Mouse (Mus musculus) spleen, adult 2 months (tissue): Measurements from ENCODE around the gene Dusp12. TPM values are rescaled to one million over a fixed set of nuclear protein-coding genes. Genes with fewer than 3 reads are reported as not detected.

Experiments
- DNase-seq, 2 experiments: peaks; one replicate each; pipeline versions ENCODE4 v3.0.0 to v3.0.0-alpha.2; 2012 to 2021; ENCODE audit warnings: low spot score in 2 of 2, low read depth in 1 of 2
- H3K27ac ChIP-seq: fragments of 200-500 bp; 2 replicates; pipeline ENCODE4 v1.5.1; 2012; ENCODE audit warnings: low read length, inconsistent platforms; ENCODE audit not compliant: insufficient read depth
- H3K27me3 ChIP-seq: fragments of 200-500 bp; 2 replicates; pipeline ENCODE4 v1.6.1; 2012; ENCODE audit warnings: mild to moderate bottlenecking, moderate library complexity, low read length, inconsistent platforms; ENCODE audit not compliant: control insufficient read depth, insufficient read depth
- H3K36me3 ChIP-seq: fragments of 200-500 bp; 2 replicates; pipeline ENCODE4 v1.6.1; 2012; ENCODE audit warnings: mild to moderate bottlenecking, low read length, inconsistent platforms; ENCODE audit not compliant: control insufficient read depth, insufficient read depth
- H3K4me1 ChIP-seq: fragments of 200-500 bp; 2 replicates; pipeline ENCODE4 v1.6.1; 2011; ENCODE audit warnings: inconsistent platforms; ENCODE audit not compliant: control insufficient read depth, insufficient read depth, insufficient read length
- H3K4me3 ChIP-seq: fragments of 200-500 bp; 2 replicates; pipeline ENCODE4 v1.5.1; 2011; ENCODE audit warnings: mild to moderate bottlenecking, inconsistent platforms; ENCODE audit not compliant: insufficient read depth, insufficient read length; ENCODE audit errors: extremely low read depth
- CTCF ChIP-seq: fragments of 200-500 bp; IDR thresholded peaks from 2 replicates; pipeline ENCODE4 v1.5.1; 2011; ENCODE audit warnings: mild to moderate bottlenecking, inconsistent platforms; ENCODE audit not compliant: insufficient read depth, insufficient read length, insufficient replicate concordance; ENCODE audit errors: extremely low read depth
- POLR2A ChIP-seq: fragments of 200-500 bp; IDR thresholded peaks from 2 replicates; pipeline ENCODE4 v1.6.1; 2011; ENCODE audit warnings: low read depth, low read length, inconsistent platforms
- WGBS: fragments of 180-500 bp; shearing (Covaris S2); methylation state at CpG from one replicate; pipeline ENCODE4 v1.1.7; 2018; 5-methylcytosine and 5-hydroxymethylcytosine counted together
- polyA plus RNA-seq: library from polyadenylated mRNA; depleted of rRNA; stranded (reverse); fragments of >200 nt; gene quantifications from 2 replicates; pipeline ENCODE4 v1.2.3, GENCODE M21; 2012; rRNA removed

The Dusp12 gene
- 11.0 and 15.0 TPM in 2 replicates for polyA plus RNA-seq

DNA sequence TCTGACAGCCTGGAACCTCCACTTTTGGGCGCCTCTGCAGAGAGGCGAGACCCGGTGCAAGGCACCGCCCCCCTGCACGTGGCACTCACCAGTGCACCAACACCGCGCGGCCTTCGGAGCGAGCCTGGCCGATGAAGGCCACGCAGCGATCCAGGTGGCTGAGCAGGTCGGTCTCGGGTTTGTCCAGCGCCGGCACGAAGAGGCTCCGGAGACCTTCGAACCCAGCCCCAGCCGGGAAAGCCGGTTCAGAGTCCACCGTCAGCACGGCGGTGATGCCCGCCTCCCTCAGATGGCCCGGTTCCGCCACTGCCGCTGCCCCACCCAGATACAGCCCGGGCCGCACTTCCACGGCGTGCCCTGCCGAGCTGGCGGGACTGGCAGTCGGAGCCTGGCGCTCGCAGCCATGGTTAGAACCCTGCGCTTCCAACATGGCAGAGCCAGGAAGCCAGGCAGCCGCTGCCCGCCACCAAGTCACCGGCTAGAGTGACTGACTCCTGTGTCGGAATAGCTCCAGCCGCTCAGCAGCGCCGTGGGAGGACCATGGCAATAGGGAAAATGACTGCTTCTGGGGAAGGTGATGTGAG is at the start of gene Dusp12, which contains the start of gene Gm26620:
Gene Dusp12, minus strand, starts transcription at position 563 of the 584 bp plus-strand sequence.
Gene Gm26620, plus strand, starts transcription at position 88 of the 584 bp plus-strand sequence.
- no peaks in the 10 kb centered on the region for H3K27me3 ChIP-seq
- peaks cover 2% of the 10 kb centered on the region; the same call in 1 of the 2 replicates for H3K4me1 ChIP-seq
- H3K27ac ChIP-seq: peak within 1 kb of the TSS; percentile 32; the same call in 1 of the 2 replicates
- peak; percentile 36; the same call in 1 of the 2 replicates for TF ChIP-seq POLR2A
- peak; percentile 53; the same call in 1 of the 2 replicates for TF ChIP-seq CTCF
- peak within 1 kb of the TSS; percentile 86 for H3K4me3 ChIP-seq
- peaks cover 3% of the 10 kb centered on the region for H3K36me3 ChIP-seq
- DNase-seq: peak; percentile 75 to 81
- under 1% methylated on average over 46 of the region's 46 CpGs for WGBS

DNA sequence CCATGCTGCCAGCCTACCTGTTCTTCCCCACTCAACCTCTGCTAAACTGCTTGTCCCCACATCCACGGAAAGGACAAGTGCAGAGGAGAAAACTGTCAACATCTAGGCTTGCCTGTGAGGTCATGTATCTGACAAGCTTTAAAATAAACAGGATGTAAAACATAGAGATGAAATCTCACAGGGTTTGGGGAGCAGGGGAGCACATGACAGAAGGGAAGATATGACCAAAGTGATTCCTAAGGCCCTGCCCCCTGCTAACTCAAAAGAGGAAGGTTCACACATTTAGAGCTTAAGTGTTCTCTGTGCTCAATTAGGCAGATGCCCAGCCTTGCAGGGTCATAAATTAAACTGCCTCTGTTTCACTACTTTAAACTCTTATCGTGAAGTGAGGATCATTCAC is 49.0 kb upstream of the Dusp12 start:
- TF ChIP-seq CTCF (no peak), POLR2A (no peak)
- Histone ChIP-seq H3K36me3 (no peaks in the 10 kb centered on the region), H3K4me1 (peaks cover 9% of the 10 kb centered on the region), H3K27ac (peak overlapping the region; percentile 79), H3K4me3 (no peak overlapping the region), H3K27me3 (no peaks in the 10 kb centered on the region)
- 8% methylated on average over 2 of the region's 2 CpGs for WGBS
- peak in 1 of 2 experiments; percentile 80 for DNase-seq

DNA sequence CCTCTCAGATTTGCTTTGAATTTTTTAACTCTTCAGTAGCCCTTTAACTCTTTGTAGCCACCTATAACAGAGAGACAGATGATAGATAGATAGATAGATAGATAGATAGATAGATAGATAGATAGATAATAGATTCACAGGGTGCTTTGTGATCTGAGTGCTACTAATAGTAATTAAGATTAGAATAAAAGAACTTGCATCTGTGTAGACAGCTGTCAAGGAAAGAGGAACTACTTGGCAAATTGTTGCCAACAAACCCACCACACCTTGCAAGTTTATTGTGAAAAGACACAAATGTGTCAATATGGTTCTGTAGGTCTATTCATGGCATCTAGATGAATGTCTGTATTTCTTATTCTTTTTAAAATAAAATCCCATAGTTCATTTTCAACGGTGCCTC is 48.6 kb upstream of the Dusp12 start:
- Histone ChIP-seq H3K36me3 (no peaks in the 10 kb centered on the region), H3K4me3 (no peak overlapping the region), H3K27me3 (no peaks in the 10 kb centered on the region), H3K27ac (peak overlapping the region; percentile 73), H3K4me1 (peaks cover 14% of the 10 kb centered on the region)
- TF ChIP-seq POLR2A (no peak), CTCF (no peak)
- no peak for DNase-seq
- 60% methylated on average over 1 of the region's 1 CpGs for WGBS

DNA sequence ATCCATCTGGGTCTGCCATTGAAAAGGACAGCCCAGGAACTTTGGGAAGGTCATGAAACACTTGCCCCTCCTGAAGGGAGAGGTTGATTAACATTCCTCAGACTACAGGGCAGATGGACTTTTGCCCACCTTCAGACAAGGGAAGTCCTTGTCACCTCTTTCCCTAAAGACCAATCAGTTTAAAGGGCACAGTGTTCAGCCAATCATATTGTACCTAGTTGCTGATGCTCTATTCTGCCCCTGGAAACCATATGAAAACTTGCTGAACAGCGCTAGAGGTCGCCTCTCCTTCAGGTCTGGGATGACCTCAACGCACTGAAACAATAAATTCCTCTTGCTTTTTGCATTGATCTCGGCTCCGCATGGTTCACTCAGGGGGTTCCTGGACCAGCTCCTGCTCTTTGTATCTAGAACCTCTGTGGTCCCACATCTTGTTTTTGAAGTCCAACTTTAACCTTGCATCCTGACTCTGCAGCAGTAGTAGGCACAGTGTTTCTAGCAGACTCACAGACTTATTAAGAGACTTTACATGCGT is 48.1 kb upstream of the Dusp12 start:
- no peak for TF ChIP-seq CTCF
- TF ChIP-seq POLR2A: no peak
- no peak for DNase-seq
- no peaks in the 10 kb centered on the region for H3K36me3 ChIP-seq
- peaks cover 16% of the 10 kb centered on the region for H3K4me1 ChIP-seq
- H3K27me3 ChIP-seq: no peaks in the 10 kb centered on the region
- 84% methylated on average over 6 of the region's 6 CpGs for WGBS
- H3K4me3 ChIP-seq: no peak overlapping the region
- peak overlapping the region; percentile 24; the same call in 1 of the 2 replicates for H3K27ac ChIP-seq

DNA sequence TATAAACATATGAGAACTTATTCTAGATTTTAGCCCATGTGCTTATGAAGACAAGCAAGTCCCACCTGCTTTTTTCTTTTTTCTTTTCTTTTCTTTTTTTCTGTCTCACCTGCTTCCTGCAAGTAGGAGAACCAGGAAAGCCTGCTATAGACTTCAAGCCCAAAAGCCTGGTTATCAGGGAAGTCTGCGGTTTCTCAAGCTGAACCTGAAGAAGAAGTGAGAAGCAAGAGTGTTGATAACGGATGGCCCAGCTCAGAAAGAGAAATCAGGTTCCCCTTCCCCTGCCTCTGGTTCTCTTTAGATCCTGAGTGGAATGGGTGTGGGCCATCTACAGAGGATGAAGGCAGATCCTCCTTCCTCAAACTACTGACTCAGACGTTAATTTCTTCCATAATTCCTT is 46.7 kb upstream of the Dusp12 start:
- TF ChIP-seq POLR2A (no peak), CTCF (no peak)
- no peak for DNase-seq
- H3K4me1 ChIP-seq: peaks cover 25% of the 10 kb centered on the region
- no peaks in the 10 kb centered on the region for H3K36me3 ChIP-seq
- H3K27ac ChIP-seq: peak overlapping the region; percentile 62
- whole genome bisulfite sequencing: 21% methylated on average over 3 of the region's 3 CpGs
- H3K4me3 ChIP-seq: no peak overlapping the region
- no peaks in the 10 kb centered on the region for H3K27me3 ChIP-seq

DNA sequence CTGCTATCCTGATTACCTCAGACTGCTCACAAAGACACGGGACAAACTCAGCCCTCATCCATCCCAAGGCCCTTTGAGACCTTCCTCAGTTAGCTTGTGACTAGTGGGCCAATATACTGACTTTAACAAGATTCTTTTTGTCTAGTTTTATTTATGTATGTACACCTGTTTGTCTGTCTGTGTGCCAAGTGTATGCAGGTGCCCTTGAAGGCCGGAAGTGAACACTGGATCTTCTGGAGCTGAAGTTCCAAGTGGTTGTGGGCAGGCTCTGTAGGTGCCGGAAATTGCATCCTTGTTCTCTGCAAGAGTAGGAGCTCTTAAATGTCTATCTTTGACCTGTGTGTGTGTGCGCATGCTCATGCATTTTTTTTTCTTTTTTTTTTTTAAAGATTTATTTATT is 43.9 kb upstream of the Dusp12 start:
- H3K27ac ChIP-seq: peak overlapping the region; percentile 98
- DNase-seq: no peak
- TF ChIP-seq POLR2A: no peak
- no peak for TF ChIP-seq CTCF
- H3K27me3 ChIP-seq: no peaks in the 10 kb centered on the region
- WGBS: 76% methylated on average over 4 of the region's 4 CpGs
- peaks cover 25% of the 10 kb centered on the region for H3K4me1 ChIP-seq
- no peak overlapping the region for H3K4me3 ChIP-seq
- H3K36me3 ChIP-seq: no peaks in the 10 kb centered on the region

DNA sequence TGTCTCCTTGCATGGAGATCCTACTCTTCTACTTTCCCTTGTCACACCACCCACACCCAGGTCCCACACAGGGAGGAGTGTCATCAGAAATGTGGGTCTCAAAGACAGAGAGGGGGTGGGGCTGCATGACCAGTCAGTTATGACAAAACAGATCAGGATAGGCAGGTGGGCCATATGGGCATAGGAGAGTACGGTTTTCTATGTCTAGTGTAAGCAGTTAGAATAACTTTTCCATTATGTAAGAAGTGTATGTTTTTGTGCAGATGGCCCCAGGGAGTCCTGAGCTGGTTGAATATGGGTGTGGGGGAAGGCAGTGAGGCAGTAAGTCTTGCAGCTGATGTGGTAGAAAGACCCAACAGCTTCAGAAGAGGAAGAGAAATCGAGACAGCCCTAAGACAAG is 43.1 kb upstream of the Dusp12 start:
- DNase-seq: peak; percentile 70 to 84
- H3K27me3 ChIP-seq: no peaks in the 10 kb centered on the region
- H3K36me3 ChIP-seq: no peaks in the 10 kb centered on the region
- TF ChIP-seq CTCF (no peak), POLR2A (no peak)
- 24% methylated on average over 2 of the region's 2 CpGs for WGBS
- peak overlapping the region; percentile 98 for H3K27ac ChIP-seq
- no peak overlapping the region for H3K4me3 ChIP-seq
- H3K4me1 ChIP-seq: peaks cover 28% of the 10 kb centered on the region
